Mouse (Mus musculus): ENCODE measurements around the gene Sptbn4. TPM values are rescaled to one million over a fixed set of nuclear protein-coding genes. Genes with fewer than 3 reads are reported as not detected.
A peak's percentile ranks its signal among the peaks of the same experiment; 100 is the strongest.

The Sptbn4 gene
- polyA plus RNA-seq, 1 experiment from 2014 or later = 0.26 TPM

- Histone ChIP-seq H3K27ac (ENCODE audit: poor library complexity, severe bottlenecking) (peak overlapping the region; percentile 91), H3K4me1 (replicated peaks) (peaks cover 11% of the 10 kb centered on the region), H3K4me2 (peak overlapping the region; percentile 68), H3K4me3 (peak overlapping the region; percentile 82), H3K27me3 (replicated peaks) (no peaks in the 10 kb centered on the region), H3K36me3 (peaks cover 23% of the 10 kb centered on the region), H3K9me3 (replicated peaks) (no peaks in the 10 kb centered on the region), H3K9ac (peak overlapping the region; percentile 84)
- peak; percentile 87 for ATAC-seq (ENCODE audit: insufficient number of reproducible peaks, low FRiP score)
- WGBS = under 1% methylated on average over 23 of the region's 23 CpGs
Measured at GRCm38 (mm10) chr7:27474490-27474954, 27.0 kb upstream of the Sptbn4 start.

- WGBS = under 1% methylated on average over 34 of the region's 34 CpGs
- no peak for ATAC-seq (ENCODE audit: insufficient number of reproducible peaks, low FRiP score)
Measured at GRCm38 (mm10) chr7:27473835-27474489, 26.5 kb upstream of the Sptbn4 start.

GRCm38 (mm10) chr7:27473156-27473834 lies 25.8 kb upstream of the Sptbn4 start, which contains the start of gene Sertad3:
Gene Sertad3, plus strand, starts transcription at chr7:27473768.
- Histone ChIP-seq H3K4me2 (peak within 1 kb of the TSS; percentile 68), H3K36me3 (peaks cover 23% of the 10 kb centered on the region), H3K27ac (ENCODE audit: poor library complexity, severe bottlenecking) (peak within 1 kb of the TSS; percentile 91), H3K9me3 (replicated peaks) (no peaks in the 10 kb centered on the region), H3K27me3 (replicated peaks) (no peaks in the 10 kb centered on the region), H3K9ac (peak within 1 kb of the TSS; percentile 84), H3K4me3 (peak within 1 kb of the TSS; percentile 82), H3K4me1 (replicated peaks) (peaks cover 11% of the 10 kb centered on the region)
- ATAC-seq (ENCODE audit: insufficient number of reproducible peaks, low FRiP score) = peak; percentile 93
- WGBS = 0% methylated on average over 36 of the region's 36 CpGs

More at GRCm38 (mm10) chr7:27473835-27474489, 26.5 kb upstream of the Sptbn4 start:
- Histone ChIP-seq H3K4me3 (peak overlapping the region; percentile 82), H3K4me2 (peak overlapping the region; percentile 68), H3K36me3 (peaks cover 23% of the 10 kb centered on the region), H3K27me3 (replicated peaks) (no peaks in the 10 kb centered on the region), H3K9ac (peak overlapping the region; percentile 84), H3K9me3 (replicated peaks) (no peaks in the 10 kb centered on the region), H3K27ac (ENCODE audit: poor library complexity, severe bottlenecking) (peak overlapping the region; percentile 91), H3K4me1 (replicated peaks) (peaks cover 11% of the 10 kb centered on the region)

GRCm38 (mm10) chr7:27472596-27472995 lies 25.1 kb upstream of the Sptbn4 start:
- H3K27me3 ChIP-seq (replicated peaks) = no peaks in the 10 kb centered on the region
- H3K4me2 ChIP-seq = peak overlapping the region; percentile 68
- H3K9me3 ChIP-seq (replicated peaks) = no peaks in the 10 kb centered on the region
- H3K9ac ChIP-seq = peak overlapping the region; percentile 59; the same call in 1 of the 2 replicates
- peak overlapping the region; percentile 82 for H3K4me3 ChIP-seq
- 24% methylated on average over 7 of the region's 7 CpGs for WGBS
- peaks cover 13% of the 10 kb centered on the region for H3K4me1 ChIP-seq (replicated peaks)
- no peak for ATAC-seq (ENCODE audit: insufficient number of reproducible peaks, low FRiP score)
- peaks cover 18% of the 10 kb centered on the region for H3K36me3 ChIP-seq
- H3K27ac ChIP-seq (ENCODE audit: poor library complexity, severe bottlenecking) = peak overlapping the region; percentile 91

GRCm38 (mm10) chr7:27471390-27472120 lies 24.1 kb upstream of the Sptbn4 start:
- Histone ChIP-seq H3K4me2 (no peak overlapping the region), H3K4me1 (replicated peaks) (peaks cover 15% of the 10 kb centered on the region), H3K27ac (ENCODE audit: poor library complexity, severe bottlenecking) (no peak overlapping the region), H3K36me3 (peaks cover 10% of the 10 kb centered on the region), H3K27me3 (replicated peaks) (no peaks in the 10 kb centered on the region), H3K9me3 (replicated peaks) (no peaks in the 10 kb centered on the region), H3K4me3 (no peak overlapping the region), H3K9ac (no peak overlapping the region)
- no peak for ATAC-seq (ENCODE audit: insufficient number of reproducible peaks, low FRiP score)
- 91% methylated on average over 11 of the region's 11 CpGs for WGBS

GRCm38 (mm10) chr7:27467648-27468047 lies 20.2 kb upstream of the Sptbn4 start:
- H3K4me2 ChIP-seq = no peak overlapping the region
- H3K4me3 ChIP-seq = no peak overlapping the region
- H3K27me3 ChIP-seq (replicated peaks) = no peaks in the 10 kb centered on the region
- no peak overlapping the region; the same call in 1 of the 2 replicates for H3K27ac ChIP-seq (ENCODE audit: poor library complexity, severe bottlenecking)
- no peak overlapping the region for H3K9ac ChIP-seq
- no peak for ATAC-seq (ENCODE audit: insufficient number of reproducible peaks, low FRiP score)
- peaks cover 8% of the 10 kb centered on the region; the same call in 1 of the 2 replicates for H3K4me1 ChIP-seq (replicated peaks)
- WGBS = 38% methylated on average over 4 of the region's 4 CpGs
- 0 out of 2 replicates have a peak, but pooled peaks cover 3% of the 10 kb centered on the region for H3K36me3 ChIP-seq
- no peaks in the 10 kb centered on the region for H3K9me3 ChIP-seq (replicated peaks)

GRCm38 (mm10) chr7:27460477-27460876 lies 13.0 kb upstream of the Sptbn4 start:
- Histone ChIP-seq H3K27ac (ENCODE audit: poor library complexity, severe bottlenecking) (no peak overlapping the region), H3K4me2 (no peak overlapping the region), H3K27me3 (replicated peaks) (no peaks in the 10 kb centered on the region), H3K9me3 (replicated peaks) (no peaks in the 10 kb centered on the region), H3K36me3 (peaks cover 3% of the 10 kb centered on the region; the same call in 1 of the 2 replicates), H3K4me3 (no peak overlapping the region), H3K9ac (no peak overlapping the region), H3K4me1 (replicated peaks) (no peaks in the 10 kb centered on the region)
- 76% methylated on average over 6 of the region's 6 CpGs for WGBS
- no peak for ATAC-seq (ENCODE audit: insufficient number of reproducible peaks, low FRiP score)

- H3K4me3 ChIP-seq = no peak overlapping the region
- no peaks in the 10 kb centered on the region for H3K27me3 ChIP-seq (replicated peaks)
- H3K4me2 ChIP-seq = no peak overlapping the region
- H3K9me3 ChIP-seq (replicated peaks) = no peaks in the 10 kb centered on the region
- WGBS = 58% methylated on average over 5 of the region's 5 CpGs
- H3K36me3 ChIP-seq = peaks cover 3% of the 10 kb centered on the region; the same call in 1 of the 2 replicates
- no peak overlapping the region for H3K27ac ChIP-seq (ENCODE audit: poor library complexity, severe bottlenecking)
- H3K4me1 ChIP-seq (replicated peaks) = no peaks in the 10 kb centered on the region
- H3K9ac ChIP-seq = no peak overlapping the region
- ATAC-seq (ENCODE audit: insufficient number of reproducible peaks, low FRiP score) = 0 out of 2 replicates have a peak, but pooled peaks have one; percentile 26
Measured at GRCm38 (mm10) chr7:27459640-27460039, 12.2 kb upstream of the Sptbn4 start.

- no peaks in the 10 kb centered on the region for H3K4me1 ChIP-seq (replicated peaks)
- no peak overlapping the region for H3K4me2 ChIP-seq
- no peak overlapping the region for H3K27ac ChIP-seq (ENCODE audit: poor library complexity, severe bottlenecking)
- 78% methylated on average over 4 of the region's 4 CpGs for WGBS
- peaks cover 2% of the 10 kb centered on the region; the same call in 1 of the 2 replicates for H3K36me3 ChIP-seq
- no peak overlapping the region for H3K4me3 ChIP-seq
- no peaks in the 10 kb centered on the region for H3K27me3 ChIP-seq (replicated peaks)
- no peak overlapping the region for H3K9ac ChIP-seq
- peak; percentile 84 for ATAC-seq (ENCODE audit: insufficient number of reproducible peaks, low FRiP score)
- H3K9me3 ChIP-seq (replicated peaks) = no peaks in the 10 kb centered on the region
Measured at GRCm38 (mm10) chr7:27458614-27459013, 11.1 kb upstream of the Sptbn4 start.

GRCm38 (mm10) chr7:27455273-27455672 lies 7.8 kb upstream of the Sptbn4 start:
- WGBS = 81% methylated on average over 3 of the region's 3 CpGs
- no peaks in the 10 kb centered on the region for H3K9me3 ChIP-seq (replicated peaks)
- H3K4me2 ChIP-seq = no peak overlapping the region
- H3K27ac ChIP-seq (ENCODE audit: poor library complexity, severe bottlenecking) = no peak overlapping the region
- ATAC-seq (ENCODE audit: insufficient number of reproducible peaks, low FRiP score) = no peak
- no peak overlapping the region for H3K9ac ChIP-seq
- H3K27me3 ChIP-seq (replicated peaks) = no peaks in the 10 kb centered on the region
- H3K4me1 ChIP-seq (replicated peaks) = no peaks in the 10 kb centered on the region
- no peaks in the 10 kb centered on the region for H3K36me3 ChIP-seq
- no peak overlapping the region for H3K4me3 ChIP-seq
